Comparison of ENCODE assay signal across 21 mouse cellular contexts in genomic region chr11:88202077-88202476, GRCm38 (mm10). TPM values are rescaled to one million over a fixed set of nuclear protein-coding genes. Genes with fewer than 3 reads are reported as not detected.
DNase-seq lines count a peak whose midpoint lies in the region; ATAC-seq and TF ChIP-seq lines count a peak whose summit lies in the region.
"Had no signal": no experiment of that assay in that cellular context is flagged by ENCODE, and none has a peak within 500 bp of the region (broad histone marks: within the 10 kb centered on the region; RNA-seq: fewer than 3 reads in every experiment).

No protein-coding gene starts in this region.

- ATAC-seq in liver, postnatal 0 days = no peak
- ATAC-seq in liver, embryonic 13.5 days (ENCODE audit: low read depth) = peak; percentile 13; the same call in 1 of the 2 replicates
- ATAC-seq: hindbrain, postnatal 0 days had no signal

- no peak for TF ChIP-seq EP300 in heart, adult 2 months (IDR thresholded peaks at IDR 0.05; ENCODE audit: insufficient read depth, low read depth, low read length)
- TF ChIP-seq EP300 in liver, postnatal 0 days (IDR thresholded peaks at IDR 0.05; ENCODE audit: low read depth) = no peak

- H3K79me2 ChIP-seq in heart, adult 2 months (replicated peaks; ENCODE audit: control insufficient read depth, insufficient read depth, low read length) = no peaks in the 10 kb centered on the region

- intact Hi-C loops in heart, adult 2 months (cut with DNase I) = no loop called here

- H3K36me3 ChIP-seq in heart, adult 2 months (ENCODE audit: control insufficient read depth, insufficient read depth, low read length) = peaks cover 3% of the 10 kb centered on the region; the same call in 1 of the 2 replicates
- peaks cover 1% of the 10 kb centered on the region; the same call in 1 of the 2 replicates for H3K36me3 ChIP-seq in liver, postnatal 0 days (replicated peaks; ENCODE audit: insufficient read depth, low read length)
- peaks cover 5% of the 10 kb centered on the region for H3K36me3 ChIP-seq in liver, embryonic 13.5 days

- H3K4me2 ChIP-seq in liver, postnatal 0 days (ENCODE audit: low read depth, low read length) = no peak overlapping the region
- no peak overlapping the region for H3K4me2 ChIP-seq in liver, embryonic 13.5 days

- DNase-seq in heart, adult 2 months = no peak
- no peak for DNase-seq in heart, adult 18-20 months
- DNase-seq in liver (peak; percentile 31), WW6 (ENCODE audit: low read depth, low spot score) (peak; percentile 75)
- DNase-seq in liver, postnatal 0 days = no peak
- peak; percentile 23 for DNase-seq in liver, embryonic 13.5 days
- DNase-seq in layer of hippocampus, adult 9-10 months (ENCODE audit: low spot score) = no peak
- DNase-seq in layer of hippocampus, postnatal 25 days (ENCODE audit: extremely low spot score in 1 of 2, low spot score in 1 of 2) = no peak
- DNase-seq: adrenal gland, postnatal 25 days; cerebellum, postnatal 14 days; gastrocnemius, postnatal 36 days; kidney, adult 8-10 months; kidney, postnatal 4 days; layer of hippocampus, postnatal 36 days; left cerebral cortex, postnatal 4 days; lung, adult 18-20 months; lung, postnatal 36 days; midbrain, embryonic 14.5 days; right cerebral cortex, postnatal 14 days; thymus, postnatal 4 days had no signal

- H3K9ac ChIP-seq in heart, adult 2 months (ENCODE audit: low read depth, low read length) = peak overlapping the region; percentile 26
- H3K9ac ChIP-seq in liver, postnatal 0 days (replicated peaks) = no peak overlapping the region
- H3K9ac ChIP-seq in liver, embryonic 13.5 days = no peak overlapping the region

- H3K9me3 ChIP-seq in liver, postnatal 0 days (ENCODE audit: low read length) = no peaks in the 10 kb centered on the region
- no peaks in the 10 kb centered on the region for H3K9me3 ChIP-seq in liver, embryonic 13.5 days (replicated peaks)

- peaks cover 16% of the 10 kb centered on the region for H3K4me1 ChIP-seq in heart, adult 2 months (ENCODE audit: control insufficient read depth, insufficient read depth, low read length)
- H3K4me1 ChIP-seq in liver, postnatal 0 days (ENCODE audit: insufficient read depth) = peaks cover 20% of the 10 kb centered on the region
- peaks cover 50% of the 10 kb centered on the region for H3K4me1 ChIP-seq in liver, embryonic 13.5 days (replicated peaks)

- no peak overlapping the region for H3K4me3 ChIP-seq in heart, adult 2 months
- H3K4me3 ChIP-seq in liver, postnatal 0 days (ENCODE audit: low read depth, low read length) = no peak overlapping the region
- H3K4me3 ChIP-seq in liver, embryonic 13.5 days (replicated peaks) = no peak overlapping the region

- 37% methylated on average over 2 of the region's 2 CpGs for WGBS in heart, adult 2 months
- 30% methylated on average over 2 of the region's 2 CpGs for WGBS in liver, postnatal 0 days (ENCODE audit: insufficient replicate concordance)
- 9% methylated on average over 2 of the region's 2 CpGs for WGBS in liver, embryonic 13.5 days (ENCODE audit: insufficient replicate concordance)

- no peak for TF ChIP-seq POLR2A in heart, adult 2 months (IDR thresholded peaks at IDR 0.05; ENCODE audit: insufficient read depth, low read depth, low read length)

- peak overlapping the region; percentile 97 for H3K27ac ChIP-seq in heart, adult 2 months
- no peak overlapping the region for H3K27ac ChIP-seq in liver, postnatal 0 days (ENCODE audit: low read depth)
- H3K27ac ChIP-seq in liver, embryonic 13.5 days = no peak overlapping the region
- H3K27ac ChIP-seq: hindbrain, postnatal 0 days had no signal

- H3K27me3 ChIP-seq in heart, adult 2 months (ENCODE audit: control insufficient read depth, insufficient read depth, low read length) = no peaks in the 10 kb centered on the region
- no peaks in the 10 kb centered on the region for H3K27me3 ChIP-seq in liver, postnatal 0 days (ENCODE audit: insufficient read depth, low read length)
- peaks cover 28% of the 10 kb centered on the region for H3K27me3 ChIP-seq in liver, embryonic 13.5 days

- no peak for TF ChIP-seq CTCF in heart, adult 2 months (IDR thresholded peaks at IDR 0.05)
- TF ChIP-seq CTCF in liver, postnatal 0 days (IDR thresholded peaks at IDR 0.05; ENCODE audit: low read depth) = no peak

RNA-seq across cellular contexts. Expression of gene Mrps23, which starts 2.1 kb away (rescaled TPM):
- total RNA-seq in heart, adult 2 months (2021) = 100 to 1,000 TPM; 303 to 314 TPM
- 121 and 142 TPM in 2 replicates for polyA plus RNA-seq in heart, adult 2 months (2012; rRNA removed)
- 100 to 1,000 TPM; 327 to 375 TPM for total RNA-seq in heart, adult 18-20 months (2021)
- polyA plus RNA-seq in liver, postnatal 0 days (2015; fragmentation: Nextera tagmentation; extraction: Ambion mirVana) = 28.7 and 29.3 TPM in 2 replicates
- polyA plus RNA-seq in liver, embryonic 13.5 days (2015; fragmentation: Nextera tagmentation; extraction: Ambion mirVana) = 44.0 and 45.8 TPM in 2 replicates
- total RNA-seq in layer of hippocampus, postnatal 25 days (2021) = 10 to 100 TPM; 66.1 to 66.6 TPM

Comparison
In these comparisons a context has a peak if more than half of its experiments do, and no peak if none do; other contexts are left out.
1. DNase-seq: peak in liver (single experiment), WW6 (single experiment) and liver, embryonic 13.5 days (single experiment); none in heart, adult 2 months (0 of 2), heart, adult 18-20 months (0 of 2), liver, postnatal 0 days (single experiment), layer of hippocampus, adult 9-10 months (single experiment) and layer of hippocampus, postnatal 25 days (0 of 2).
2. RNA of gene Mrps23, which starts 2.1 kb away (total RNA-seq): 327 to 375 TPM in heart, adult 18-20 months and 303 to 314 TPM in heart, adult 2 months; 66.1 to 66.6 TPM in layer of hippocampus, postnatal 25 days; every median in the first group is over 4 times any median in the second.